Mouse (Mus musculus) midbrain, embryonic 13.5 days (tissue): Measurements from ENCODE around the gene Acox3. TPM values are rescaled to one million over a fixed set of nuclear protein-coding genes. Genes with fewer than 3 reads are reported as not detected.

ENCODE experiments used
- ATAC-seq: fragments of 200-750 bp; cut with Nextera tagmentation; 2 replicates; pipeline ENCODE4 v1.8.0; 2017; ENCODE audit warnings: mild to moderate bottlenecking, moderate TSS enrichment, moderate library complexity
- H3K27ac ChIP-seq: fragments of 300-500 bp; sonication (generic); 2 replicates; pipeline ENCODE4 v1.5.1; 2015; ENCODE audit warnings: inconsistent platforms, mild to moderate bottlenecking, moderate library complexity
- H3K27me3 ChIP-seq: fragments of 300-500 bp; sonication (generic); 2 replicates; pipeline ENCODE4 v1.6.1; 2015; ENCODE audit warnings: mild to moderate bottlenecking, inconsistent platforms
- H3K36me3 ChIP-seq: fragments of 300-500 bp; sonication (generic); 2 replicates; pipeline ENCODE4 v1.6.1; 2015; ENCODE audit warnings: mild to moderate bottlenecking, inconsistent platforms
- H3K4me1 ChIP-seq: fragments of 300-500 bp; sonication (generic); replicated peaks from 2 replicates; pipeline ENCODE4 v1.6.1; 2015; ENCODE audit warnings: inconsistent platforms
- H3K4me2 ChIP-seq: fragments of 300-500 bp; sonication (generic); replicated peaks from 2 replicates; pipeline ENCODE4 v1.6.1; 2015; ENCODE audit warnings: moderate library complexity, mild to moderate bottlenecking, inconsistent platforms
- H3K4me3 ChIP-seq: fragments of 300-500 bp; sonication (generic); replicated peaks from 2 replicates; pipeline ENCODE4 v1.5.1; 2015; ENCODE audit warnings: mild to moderate bottlenecking, inconsistent platforms
- H3K9ac ChIP-seq: fragments of 300-500 bp; sonication (generic); replicated peaks from 2 replicates; pipeline ENCODE4 v1.6.1; 2015; ENCODE audit warnings: mild to moderate bottlenecking, inconsistent platforms
- H3K9me3 ChIP-seq: fragments of 300-500 bp; sonication (generic); 2 replicates; pipeline ENCODE4 v1.6.1; 2016; ENCODE audit warnings: mild to moderate bottlenecking, inconsistent platforms
- WGBS: fragments of 180-500 bp; shearing (Covaris S2); methylation state at CpG from one replicate; pipeline ENCODE4 v1.1.7; 2015; 5-methylcytosine and 5-hydroxymethylcytosine counted together
- polyA plus RNA-seq: library from polyadenylated mRNA; unstranded; fragments of >200 nt; fragmentation: Nextera tagmentation; extraction: Ambion mirVana; gene quantifications from 2 replicates; pipeline ENCODE4 v1.2.1, GENCODE M21; 2015

Acox3 gene
- polyA plus RNA-seq = 15.5 and 17.0 TPM in 2 replicates

DNA sequence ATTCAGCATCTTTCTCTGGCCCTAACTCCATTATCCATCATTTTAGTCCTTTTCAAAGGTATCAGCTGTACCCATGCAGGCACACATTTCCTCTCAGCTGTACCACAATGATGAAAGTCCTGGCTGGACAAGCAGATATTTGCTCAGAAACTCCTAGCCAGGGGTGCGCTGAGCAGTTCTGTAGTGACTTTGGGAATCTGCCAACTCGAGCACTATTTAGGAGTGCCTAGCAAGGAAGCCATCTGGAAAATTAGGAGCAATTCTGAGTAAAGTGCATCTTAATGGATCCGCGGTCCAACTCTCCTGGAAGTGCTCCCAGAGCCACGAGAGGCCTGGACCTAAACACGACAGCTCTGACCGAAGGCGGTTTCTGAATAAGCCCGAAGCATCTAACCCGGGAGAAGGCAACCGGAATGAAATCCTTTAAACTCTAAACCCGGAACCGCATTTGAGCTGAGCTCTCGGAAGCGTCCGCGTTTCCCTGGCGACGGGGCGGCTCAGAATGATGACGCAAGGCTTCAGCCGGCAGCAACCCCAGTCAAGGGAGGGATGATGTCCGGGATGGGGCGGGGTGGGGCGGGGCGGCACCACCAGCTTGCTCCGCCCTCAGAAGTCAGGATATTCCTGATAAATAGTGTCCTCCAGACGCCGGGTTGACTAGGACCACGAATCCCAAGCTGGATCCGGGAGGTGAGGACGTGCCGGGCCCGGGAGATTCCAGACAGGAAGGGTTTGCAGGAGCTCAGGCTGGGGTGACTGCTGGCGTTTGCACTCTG, at the start of gene Acox3:
TSS of gene Acox3 (plus strand) at position 596 of the 776 bp plus-strand sequence.
- H3K4me2 ChIP-seq = peak within 1 kb of the TSS; percentile 67
- no peaks in the 10 kb centered on the region for H3K9me3 ChIP-seq
- ATAC-seq = peak; percentile 96
- peak within 1 kb of the TSS; percentile 71 for H3K4me3 ChIP-seq
- peak within 1 kb of the TSS; percentile 61 for H3K27ac ChIP-seq
- H3K4me1 ChIP-seq = peaks cover 19% of the 10 kb centered on the region
- H3K27me3 ChIP-seq = peaks cover 26% of the 10 kb centered on the region
- peaks cover 2% of the 10 kb centered on the region; the same call in 1 of the 2 replicates for H3K36me3 ChIP-seq
- under 1% methylated on average over 35 of the region's 35 CpGs for WGBS
- H3K9ac ChIP-seq = peak within 1 kb of the TSS; percentile 71

DNA sequence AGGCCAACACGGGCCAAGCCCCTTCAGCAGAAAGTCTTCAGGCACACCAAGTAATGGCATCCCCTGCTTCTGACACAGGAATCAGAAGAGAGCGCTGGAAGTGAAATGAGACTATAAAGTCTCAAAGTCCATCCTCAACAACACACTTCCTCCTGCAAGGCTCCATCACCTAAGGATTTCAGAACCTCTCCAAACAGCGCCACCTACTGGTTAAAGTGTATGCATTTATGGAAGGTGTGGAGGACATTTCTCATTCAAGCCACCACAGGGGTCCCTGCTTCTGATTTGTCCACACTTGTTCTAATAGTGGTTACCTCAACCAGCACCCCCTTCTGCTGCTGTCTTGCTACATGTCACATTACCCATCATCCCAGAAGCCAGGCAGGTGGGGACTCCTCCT, 46.6 kb upstream of the Acox3 start:
- Histone ChIP-seq H3K36me3 (no peaks in the 10 kb centered on the region), H3K4me3 (no peak overlapping the region)

DNA sequence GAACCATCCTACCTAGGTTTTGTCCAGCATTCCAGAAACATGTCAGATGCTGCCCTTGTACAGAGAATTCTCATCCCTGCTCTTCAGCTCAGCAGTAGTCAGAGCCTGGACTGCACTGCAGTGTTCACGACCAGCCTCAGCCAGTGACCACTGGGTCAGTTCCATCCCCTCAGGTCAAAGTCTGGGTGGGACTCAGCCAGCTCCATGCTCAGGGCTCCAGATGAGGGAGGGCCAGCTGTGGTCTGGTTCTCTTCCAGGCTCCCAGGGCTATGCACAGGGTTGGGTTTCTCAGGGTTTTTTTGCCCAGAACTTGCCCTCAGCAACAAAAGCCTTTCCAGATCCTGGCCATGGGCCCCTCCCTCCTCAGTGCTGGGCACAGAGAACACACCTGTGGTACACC, 45.4 kb upstream of the Acox3 start:
- ATAC-seq = no peak
- no peak overlapping the region for H3K4me2 ChIP-seq

More for the DNA sequence above, 46.6 kb upstream of the Acox3 start:
- Histone ChIP-seq H3K9ac (no peak overlapping the region), H3K27ac (no peak overlapping the region), H3K27me3 (no peaks in the 10 kb centered on the region), H3K4me2 (no peak overlapping the region), H3K4me1 (no peaks in the 10 kb centered on the region), H3K9me3 (no peaks in the 10 kb centered on the region)
- WGBS = 64% methylated on average over 3 of the region's 3 CpGs
- ATAC-seq = no peak

DNA sequence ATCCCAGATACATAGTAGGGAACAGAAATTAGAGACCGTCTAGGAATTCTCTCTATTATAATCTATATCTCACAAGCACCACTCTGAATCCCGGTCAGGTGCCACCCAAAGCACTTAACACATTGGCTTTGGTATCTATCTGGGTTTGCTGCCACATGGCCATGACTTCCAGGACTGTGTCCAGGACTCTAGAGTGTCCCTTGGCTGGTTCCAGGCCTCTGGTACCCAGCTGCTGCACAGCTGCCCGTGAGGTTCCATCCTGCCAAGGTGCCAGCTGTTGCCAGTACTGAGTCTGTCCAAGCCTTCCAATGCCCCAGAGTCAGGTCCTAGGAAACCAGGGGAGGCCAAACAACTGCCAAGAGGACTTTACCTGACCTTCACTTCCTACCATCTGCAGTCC, 44.8 kb upstream of the Acox3 start:
- WGBS = 90% methylated on average over 3 of the region's 3 CpGs
- no peak overlapping the region for H3K4me3 ChIP-seq

More for the DNA sequence above, 45.4 kb upstream of the Acox3 start:
- Histone ChIP-seq H3K27me3 (no peaks in the 10 kb centered on the region), H3K4me3 (no peak overlapping the region), H3K9me3 (no peaks in the 10 kb centered on the region), H3K4me1 (no peaks in the 10 kb centered on the region), H3K9ac (no peak overlapping the region), H3K36me3 (no peaks in the 10 kb centered on the region), H3K27ac (no peak overlapping the region)
- WGBS = 77% methylated on average over 1 of the region's 1 CpGs

GRCm38 (mm10) chr5:35539576-35539975, 43.3 kb upstream of the Acox3 start:
- Histone ChIP-seq H3K4me1 (no peaks in the 10 kb centered on the region), H3K9me3 (no peaks in the 10 kb centered on the region), H3K9ac (0 out of 2 replicates have a peak overlapping the region, but pooled peaks have one; percentile 28), H3K36me3 (no peaks in the 10 kb centered on the region), H3K27me3 (no peaks in the 10 kb centered on the region), H3K4me3 (no peak overlapping the region), H3K27ac (no peak overlapping the region), H3K4me2 (no peak overlapping the region)
- WGBS = 47% methylated on average over 4 of the region's 4 CpGs
- ATAC-seq = no peak

More for the DNA sequence above, 44.8 kb upstream of the Acox3 start:
- Histone ChIP-seq H3K27me3 (no peaks in the 10 kb centered on the region), H3K9me3 (no peaks in the 10 kb centered on the region), H3K36me3 (no peaks in the 10 kb centered on the region), H3K4me1 (no peaks in the 10 kb centered on the region), H3K27ac (no peak overlapping the region), H3K4me2 (no peak overlapping the region), H3K9ac (no peak overlapping the region)
- no peak for ATAC-seq

DNA sequence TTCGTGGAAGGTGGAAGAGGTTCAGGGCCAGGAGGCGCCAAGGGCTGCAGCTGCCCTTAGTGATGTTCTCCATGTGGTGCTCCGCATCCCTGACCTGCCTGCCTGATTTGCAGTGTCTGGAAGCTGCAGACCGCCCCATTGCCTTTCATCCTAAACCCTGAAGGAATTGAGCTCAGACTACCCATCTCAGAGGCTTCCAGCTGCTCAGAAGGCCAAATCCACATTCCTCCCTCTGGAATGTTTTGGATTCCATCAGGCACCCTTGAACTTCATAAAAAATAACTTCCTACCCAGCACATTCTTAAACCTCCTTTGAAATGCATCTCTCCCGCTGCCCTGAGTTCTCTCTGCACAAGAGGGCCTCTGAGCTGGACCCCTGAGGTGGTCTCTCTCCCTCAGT, 42.3 kb upstream of the Acox3 start:
- Histone ChIP-seq H3K4me2 (no peak overlapping the region), H3K9ac (no peak overlapping the region), H3K27ac (no peak overlapping the region), H3K36me3 (no peaks in the 10 kb centered on the region), H3K9me3 (no peaks in the 10 kb centered on the region), H3K4me1 (no peaks in the 10 kb centered on the region), H3K27me3 (no peaks in the 10 kb centered on the region), H3K4me3 (no peak overlapping the region)
- no peak for ATAC-seq
- WGBS = 64% methylated on average over 5 of the region's 5 CpGs

GRCm38 (mm10) chr5:35541059-35541790, 41.6 kb upstream of the Acox3 start:
- Histone ChIP-seq H3K27me3 (no peaks in the 10 kb centered on the region), H3K9ac (no peak overlapping the region), H3K36me3 (no peaks in the 10 kb centered on the region), H3K27ac (no peak overlapping the region), H3K9me3 (no peaks in the 10 kb centered on the region), H3K4me1 (no peaks in the 10 kb centered on the region), H3K4me2 (no peak overlapping the region), H3K4me3 (no peak overlapping the region)
- WGBS = 81% methylated on average over 4 of the region's 4 CpGs
- no peak for ATAC-seq

DNA sequence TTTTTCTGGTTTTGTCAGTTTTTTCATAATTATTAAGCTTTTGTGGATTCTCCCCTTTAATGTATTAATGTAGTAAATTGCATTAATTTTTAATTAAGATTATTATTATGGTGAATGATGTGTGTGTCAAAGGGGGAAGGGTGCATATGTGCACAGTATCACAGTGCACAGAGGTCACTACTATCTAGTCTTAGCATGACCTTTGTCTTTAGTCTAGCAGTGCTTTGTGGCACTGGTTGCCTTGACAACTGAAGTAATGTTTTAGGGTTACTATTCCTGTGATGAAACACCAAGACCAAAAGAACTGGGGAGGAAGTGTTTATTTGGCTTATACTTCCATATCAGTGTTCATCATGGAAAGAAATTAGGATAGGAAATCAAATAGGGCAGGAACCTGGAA, 36.7 kb upstream of the Acox3 start:
- H3K9ac ChIP-seq = no peak overlapping the region
- H3K4me3 ChIP-seq = no peak overlapping the region
- H3K4me1 ChIP-seq = no peaks in the 10 kb centered on the region
- H3K36me3 ChIP-seq = no peaks in the 10 kb centered on the region
- no peak overlapping the region for H3K4me2 ChIP-seq
- no peak for ATAC-seq
- H3K27ac ChIP-seq = no peak overlapping the region
- H3K27me3 ChIP-seq = no peaks in the 10 kb centered on the region
- H3K9me3 ChIP-seq = no peaks in the 10 kb centered on the region

DNA sequence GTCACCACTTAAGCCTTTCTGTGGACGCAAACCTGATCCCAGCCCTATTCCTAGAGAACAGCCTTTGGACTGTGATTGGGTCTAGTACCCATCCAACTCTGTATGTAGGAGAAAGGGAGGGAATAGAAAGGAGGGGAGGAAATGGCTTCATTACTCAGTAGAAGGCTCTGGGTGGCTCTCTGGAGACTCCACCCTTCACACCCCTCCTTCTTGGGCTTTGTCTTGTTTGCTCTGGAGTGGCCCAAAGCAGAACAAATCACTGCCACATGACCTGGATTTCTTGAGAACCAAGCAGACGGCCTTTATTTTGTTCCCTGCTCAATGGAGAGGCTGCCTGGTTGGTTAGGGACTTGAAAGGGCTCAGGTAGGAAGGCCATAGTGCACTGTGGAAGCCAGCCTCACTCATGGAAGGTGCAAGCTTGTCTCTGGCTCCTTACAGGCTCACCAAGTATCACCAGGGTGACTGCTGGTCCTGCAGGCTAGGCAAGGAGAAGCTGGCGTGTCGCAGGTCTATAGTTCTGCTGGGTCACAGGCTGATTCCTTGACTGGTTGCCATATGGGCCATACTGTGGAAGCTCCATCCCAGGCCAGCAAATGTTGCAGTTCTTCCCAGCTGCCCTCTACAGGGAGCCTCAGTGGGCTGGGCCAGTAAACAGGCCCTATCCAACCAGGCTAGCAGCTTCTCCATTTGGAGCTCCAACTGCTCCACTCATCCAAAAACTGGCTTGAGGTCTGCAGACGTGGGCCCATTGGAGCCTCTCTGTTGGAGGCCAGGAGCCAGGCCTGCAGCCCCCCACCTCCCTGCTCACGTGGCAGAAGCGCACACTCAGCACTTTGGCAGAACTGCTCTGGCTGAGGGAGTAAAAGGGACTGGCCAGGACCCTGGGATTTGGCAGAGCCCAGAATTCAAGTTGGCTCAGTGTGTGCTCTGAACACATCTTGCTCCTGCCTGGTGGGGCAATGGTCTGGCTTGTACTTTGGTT, 30.7 kb upstream of the Acox3 start:
- peaks cover 33% of the 10 kb centered on the region for H3K36me3 ChIP-seq
- no peaks in the 10 kb centered on the region for H3K4me1 ChIP-seq
- no peak overlapping the region for H3K4me3 ChIP-seq
- H3K27me3 ChIP-seq = no peaks in the 10 kb centered on the region
- no peak overlapping the region for H3K9ac ChIP-seq
- ATAC-seq = no peak
- WGBS = 51% methylated on average over 7 of the region's 7 CpGs
- H3K4me2 ChIP-seq = no peak overlapping the region
- no peaks in the 10 kb centered on the region for H3K9me3 ChIP-seq
- no peak overlapping the region for H3K27ac ChIP-seq

DNA sequence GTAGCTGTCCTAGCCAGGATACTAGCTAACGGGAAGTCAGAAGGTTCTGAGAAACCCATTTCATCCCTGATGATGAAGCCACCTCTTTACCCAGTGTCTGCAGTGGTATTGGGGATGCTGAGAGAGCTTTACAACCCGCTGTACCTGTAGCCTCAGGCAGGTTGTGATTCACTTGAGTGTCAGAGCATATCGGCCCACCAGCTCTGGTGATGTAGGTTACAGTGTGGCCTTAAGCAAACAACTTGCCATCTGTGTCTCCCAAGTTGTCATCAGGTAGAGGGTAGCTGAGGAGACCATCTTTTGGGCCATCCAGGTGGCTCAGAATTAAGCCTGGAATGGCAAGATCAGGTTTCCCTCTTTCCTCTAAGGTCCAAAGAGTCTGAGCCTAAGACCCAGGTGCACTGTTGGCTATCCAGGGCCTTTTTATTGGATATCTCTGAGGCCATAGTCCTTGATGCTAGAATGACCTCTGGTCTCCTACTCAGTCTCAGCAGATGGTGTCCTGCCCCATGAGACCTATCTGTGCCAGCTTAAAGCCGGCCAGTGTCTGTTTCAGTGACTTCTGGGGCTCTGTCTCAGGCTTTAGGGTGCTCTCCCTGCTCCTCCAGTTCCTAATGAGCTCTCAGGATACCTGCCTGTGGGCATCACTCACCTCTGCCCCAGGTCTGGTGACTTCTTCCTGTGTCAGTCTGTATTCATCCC, 29.9 kb upstream of the Acox3 start:
- H3K27ac ChIP-seq = no peak overlapping the region
- no peak overlapping the region for H3K4me3 ChIP-seq
- H3K27me3 ChIP-seq = no peaks in the 10 kb centered on the region
- no peak overlapping the region for H3K9ac ChIP-seq
- H3K36me3 ChIP-seq = peaks cover 41% of the 10 kb centered on the region
- 90% methylated on average over 4 of the region's 4 CpGs for WGBS
- no peak overlapping the region for H3K4me2 ChIP-seq
- H3K9me3 ChIP-seq = no peaks in the 10 kb centered on the region
- no peaks in the 10 kb centered on the region for H3K4me1 ChIP-seq
- no peak for ATAC-seq

- no peaks in the 10 kb centered on the region for H3K27me3 ChIP-seq
- WGBS = 86% methylated on average over 7 of the region's 7 CpGs
- peaks cover 67% of the 10 kb centered on the region for H3K36me3 ChIP-seq
- no peaks in the 10 kb centered on the region for H3K9me3 ChIP-seq
- H3K27ac ChIP-seq = no peak overlapping the region
- H3K4me2 ChIP-seq = no peak overlapping the region
- no peak overlapping the region for H3K9ac ChIP-seq
- no peaks in the 10 kb centered on the region for H3K4me1 ChIP-seq
- H3K4me3 ChIP-seq = no peak overlapping the region
- ATAC-seq = no peak
These were observed 26.4 kb upstream of the Acox3 start for GRCm38 (mm10) chr5:35556393-35556792.
